Mouse (Mus musculus) midbrain, embryonic 12.5 days (tissue): ENCODE measurements at regions not wholly inside any gene's neighbourhood (a gene's known extent, or its start where the extent isn't known, plus 50 kb on each side); places are given as distances from the start of the nearest gene placed in this dataset.
A peak's percentile ranks its signal among the peaks of the same experiment; 100 is the strongest.

ENCODE experiments used
- ATAC-seq: fragments of 200-750 bp; cut with Nextera tagmentation; 2 replicates; pipeline ENCODE4 v1.8.0; 2017; ENCODE audit warnings: low read depth, moderate TSS enrichment, moderate library complexity; ENCODE audit not compliant: low FRiP score
- H3K27ac ChIP-seq: fragments of 300-500 bp; sonication (generic); replicated peaks from 2 replicates; pipeline ENCODE4 v1.5.1; 2016; ENCODE audit warnings: mild to moderate bottlenecking
- H3K27me3 ChIP-seq: fragments of 300-500 bp; sonication (generic); 2 replicates; pipeline ENCODE4 v1.6.1; 2016; ENCODE audit warnings: mild to moderate bottlenecking
- H3K36me3 ChIP-seq: fragments of 300-500 bp; sonication (generic); 2 replicates; pipeline ENCODE4 v1.6.1; 2016
- H3K4me1 ChIP-seq: fragments of 300-500 bp; sonication (generic); 2 replicates; pipeline ENCODE4 v1.6.1; 2016
- H3K4me2 ChIP-seq: fragments of 300-500 bp; sonication (generic); replicated peaks from 2 replicates; pipeline ENCODE4 v1.6.1; 2016; ENCODE audit warnings: mild to moderate bottlenecking, moderate library complexity
- H3K4me3 ChIP-seq: fragments of 300-500 bp; sonication (generic); 2 replicates; pipeline ENCODE4 v1.5.1; 2016; ENCODE audit warnings: mild to moderate bottlenecking
- H3K9ac ChIP-seq: fragments of 300-500 bp; sonication (generic); replicated peaks from 2 replicates; pipeline ENCODE4 v1.6.1; 2016; ENCODE audit warnings: mild to moderate bottlenecking, moderate library complexity
- H3K9me3 ChIP-seq: fragments of 300-500 bp; sonication (generic); 2 replicates; pipeline ENCODE4 v1.6.1; 2016; ENCODE audit warnings: mild to moderate bottlenecking
- WGBS: fragments of 180-500 bp; shearing (Covaris S2); methylation state at CpG from one replicate; pipeline ENCODE4 v1.1.7; 2016; 5-methylcytosine and 5-hydroxymethylcytosine counted together

- H3K27me3 ChIP-seq: peaks cover 22% of the 10 kb centered on the region
- WGBS: 92% methylated on average over 2 of the region's 2 CpGs
- no peak for ATAC-seq
- no peak overlapping the region for H3K4me2 ChIP-seq
- no peak overlapping the region for H3K27ac ChIP-seq
- no peaks in the 10 kb centered on the region for H3K9me3 ChIP-seq
- no peak overlapping the region for H3K4me3 ChIP-seq
- no peak overlapping the region for H3K9ac ChIP-seq
- no peaks in the 10 kb centered on the region for H3K36me3 ChIP-seq
- no peaks in the 10 kb centered on the region for H3K4me1 ChIP-seq
Measured at GRCm38 (mm10) chr1:75915311-75915710, 369.2 kb downstream of the Slc4a3 start.

GRCm38 (mm10) chr1:75916181-75916580 is 370.1 kb downstream of the Slc4a3 start:
- Histone ChIP-seq H3K9me3 (no peaks in the 10 kb centered on the region), H3K27ac (no peak overlapping the region), H3K27me3 (peaks cover 15% of the 10 kb centered on the region; the same call in 1 of the 2 replicates), H3K4me2 (no peak overlapping the region), H3K4me1 (no peaks in the 10 kb centered on the region), H3K4me3 (no peak overlapping the region), H3K36me3 (no peaks in the 10 kb centered on the region), H3K9ac (no peak overlapping the region)
- no peak for ATAC-seq
- WGBS: 68% methylated on average over 2 of the region's 2 CpGs

GRCm38 (mm10) chr1:75919134-75919533 is 373.1 kb downstream of the Slc4a3 start:
- H3K4me3 ChIP-seq: no peak overlapping the region
- 83% methylated on average over 2 of the region's 2 CpGs for WGBS
- no peaks in the 10 kb centered on the region for H3K4me1 ChIP-seq

GRCm38 (mm10) chr1:75925046-75925445 is 379.0 kb downstream of the Slc4a3 start:
- 84% methylated on average over 8 of the region's 8 CpGs for WGBS
- no peak overlapping the region for H3K27ac ChIP-seq
- H3K9me3 ChIP-seq: no peaks in the 10 kb centered on the region
- no peaks in the 10 kb centered on the region for H3K36me3 ChIP-seq
- no peak overlapping the region for H3K4me2 ChIP-seq
- peaks cover 15% of the 10 kb centered on the region; the same call in 1 of the 2 replicates for H3K4me1 ChIP-seq
- no peak overlapping the region for H3K9ac ChIP-seq
- H3K4me3 ChIP-seq: no peak overlapping the region
- peaks cover 12% of the 10 kb centered on the region for H3K27me3 ChIP-seq
- no peak for ATAC-seq

More at GRCm38 (mm10) chr1:75919134-75919533, 373.1 kb downstream of the Slc4a3 start:
- Histone ChIP-seq H3K36me3 (no peaks in the 10 kb centered on the region), H3K27me3 (peaks cover 8% of the 10 kb centered on the region), H3K9me3 (no peaks in the 10 kb centered on the region), H3K27ac (no peak overlapping the region), H3K4me2 (no peak overlapping the region), H3K9ac (no peak overlapping the region)
- ATAC-seq: no peak

- peak; percentile 69; the same call in 1 of the 2 replicates for ATAC-seq
- Histone ChIP-seq H3K36me3 (no peaks in the 10 kb centered on the region), H3K27ac (no peak overlapping the region), H3K4me1 (peaks cover 15% of the 10 kb centered on the region; the same call in 1 of the 2 replicates), H3K4me3 (no peak overlapping the region), H3K27me3 (peaks cover 12% of the 10 kb centered on the region), H3K9me3 (no peaks in the 10 kb centered on the region), H3K9ac (no peak overlapping the region), H3K4me2 (peak overlapping the region; percentile 26; the same call in 1 of the 2 replicates)
- WGBS: 8% methylated on average over 9 of the region's 9 CpGs
Measured at GRCm38 (mm10) chr1:75925802-75926201, 379.7 kb downstream of the Slc4a3 start.

GRCm38 (mm10) chr1:75931852-75932251 is 385.8 kb downstream of the Slc4a3 start:
- Histone ChIP-seq H3K4me1 (peaks cover under 1% of the 10 kb centered on the region; the same call in 1 of the 2 replicates), H3K9me3 (no peaks in the 10 kb centered on the region), H3K4me2 (no peak overlapping the region), H3K4me3 (no peak overlapping the region), H3K27me3 (peaks cover 10% of the 10 kb centered on the region), H3K9ac (no peak overlapping the region), H3K27ac (no peak overlapping the region), H3K36me3 (no peaks in the 10 kb centered on the region)
- WGBS: 72% methylated on average over 2 of the region's 2 CpGs
- ATAC-seq: no peak

GRCm38 (mm10) chr1:75933831-75934230 is 387.8 kb downstream of the Slc4a3 start:
- no peak for ATAC-seq

GRCm38 (mm10) chr1:75934761-75935160 is 388.7 kb downstream of the Slc4a3 start:
- Histone ChIP-seq H3K4me3 (no peak overlapping the region), H3K4me2 (no peak overlapping the region), H3K9ac (no peak overlapping the region), H3K36me3 (no peaks in the 10 kb centered on the region), H3K4me1 (peaks cover 3% of the 10 kb centered on the region; the same call in 1 of the 2 replicates), H3K27me3 (peaks cover 4% of the 10 kb centered on the region; the same call in 1 of the 2 replicates), H3K9me3 (no peaks in the 10 kb centered on the region), H3K27ac (no peak overlapping the region)
- ATAC-seq: no peak
- 91% methylated on average over 4 of the region's 4 CpGs for WGBS

More at GRCm38 (mm10) chr1:75933831-75934230, 387.8 kb downstream of the Slc4a3 start:
- Histone ChIP-seq H3K27me3 (peaks cover 4% of the 10 kb centered on the region; the same call in 1 of the 2 replicates), H3K9me3 (no peaks in the 10 kb centered on the region), H3K4me3 (no peak overlapping the region), H3K4me2 (no peak overlapping the region), H3K27ac (no peak overlapping the region), H3K36me3 (no peaks in the 10 kb centered on the region), H3K9ac (no peak overlapping the region), H3K4me1 (peaks cover 3% of the 10 kb centered on the region; the same call in 1 of the 2 replicates)
- 79% methylated on average over 4 of the region's 4 CpGs for WGBS

GRCm38 (mm10) chr1:75935866-75936265 is 389.8 kb downstream of the Slc4a3 start:
- Histone ChIP-seq H3K4me1 (peaks cover 3% of the 10 kb centered on the region; the same call in 1 of the 2 replicates), H3K9me3 (no peaks in the 10 kb centered on the region)
- 83% methylated on average over 6 of the region's 6 CpGs for WGBS

GRCm38 (mm10) chr1:75936596-75936995 is 390.5 kb downstream of the Slc4a3 start:
- H3K9ac ChIP-seq: no peak overlapping the region
- H3K27ac ChIP-seq: no peak overlapping the region
- no peak overlapping the region for H3K4me3 ChIP-seq
- WGBS: 81% methylated on average over 13 of the region's 13 CpGs
- no peak for ATAC-seq
- peaks cover 2% of the 10 kb centered on the region; the same call in 1 of the 2 replicates for H3K27me3 ChIP-seq
- no peak overlapping the region for H3K4me2 ChIP-seq
- H3K9me3 ChIP-seq: no peaks in the 10 kb centered on the region
- no peaks in the 10 kb centered on the region for H3K36me3 ChIP-seq
- H3K4me1 ChIP-seq: peaks cover 3% of the 10 kb centered on the region; the same call in 1 of the 2 replicates

More at GRCm38 (mm10) chr1:75935866-75936265, 389.8 kb downstream of the Slc4a3 start:
- Histone ChIP-seq H3K27me3 (peaks cover 4% of the 10 kb centered on the region; the same call in 1 of the 2 replicates), H3K4me2 (no peak overlapping the region), H3K4me3 (no peak overlapping the region), H3K27ac (no peak overlapping the region), H3K9ac (no peak overlapping the region), H3K36me3 (no peaks in the 10 kb centered on the region)
- ATAC-seq: no peak

GRCm38 (mm10) chr1:75937331-75937730 is 391.3 kb downstream of the Slc4a3 start:
- H3K4me1 ChIP-seq: peaks cover 3% of the 10 kb centered on the region; the same call in 1 of the 2 replicates
- H3K9ac ChIP-seq: no peak overlapping the region
- WGBS: 76% methylated on average over 5 of the region's 5 CpGs
- no peak overlapping the region for H3K4me3 ChIP-seq
- ATAC-seq: no peak
- no peaks in the 10 kb centered on the region for H3K27me3 ChIP-seq
- H3K27ac ChIP-seq: no peak overlapping the region
- no peaks in the 10 kb centered on the region for H3K36me3 ChIP-seq
- H3K9me3 ChIP-seq: no peaks in the 10 kb centered on the region
- no peak overlapping the region for H3K4me2 ChIP-seq

- Histone ChIP-seq H3K36me3 (no peaks in the 10 kb centered on the region), H3K27ac (no peak overlapping the region), H3K9ac (no peak overlapping the region), H3K4me3 (no peak overlapping the region), H3K9me3 (no peaks in the 10 kb centered on the region), H3K4me1 (peaks cover 5% of the 10 kb centered on the region; the same call in 1 of the 2 replicates), H3K4me2 (no peak overlapping the region), H3K27me3 (no peaks in the 10 kb centered on the region)
- WGBS: 86% methylated on average over 5 of the region's 5 CpGs
- ATAC-seq: no peak
Measured at GRCm38 (mm10) chr1:75946290-75946839, 400.3 kb downstream of the Slc4a3 start.
